Mouse (Mus musculus): Measurements from ENCODE around the gene Adh6b.
"Not testable (repeated sequence)": the region's sequence is repeated elsewhere in the genome, so short reads cannot be mapped to it uniquely, and the experiment has no call there.

The Adh6b gene

GRCm38 (mm10) chr3:138360721-138361120 lies 19.1 kb downstream of the Adh6b start:
- DNase-seq (ENCODE audit: low spot score): no peak

GRCm38 (mm10) chr3:138362920-138363319 lies 21.3 kb downstream of the Adh6b start:
- no peak for DNase-seq (ENCODE audit: low spot score)

GRCm38 (mm10) chr3:138366181-138366580 lies 24.6 kb downstream of the Adh6b start:
- DNase-seq (ENCODE audit: low spot score): no peak

- DNase-seq (ENCODE audit: low spot score): no peak
Observed at GRCm38 (mm10) chr3:138369546-138369945, 28.0 kb downstream of the Adh6b start.

GRCm38 (mm10) chr3:138370289-138370688 lies 28.7 kb downstream of the Adh6b start:
- DNase-seq (ENCODE audit: low spot score): not testable (repeated sequence)

- DNase-seq (ENCODE audit: low spot score): no peak
Observed at GRCm38 (mm10) chr3:138373920-138374319, 32.3 kb downstream of the Adh6b start.

GRCm38 (mm10) chr3:138375148-138375547 lies 33.6 kb downstream of the Adh6b start:
- no peak for DNase-seq (ENCODE audit: low spot score)

GRCm38 (mm10) chr3:138381133-138381532 lies 39.6 kb downstream of the Adh6b start:
- no peak for DNase-seq (ENCODE audit: low spot score)

- DNase-seq (ENCODE audit: low spot score): no peak
Observed at GRCm38 (mm10) chr3:138387155-138387554, 45.6 kb downstream of the Adh6b start.

- no peak for DNase-seq (ENCODE audit: low spot score)
Observed at GRCm38 (mm10) chr3:138404872-138405271, 63.3 kb downstream of the Adh6b start.

- DNase-seq (ENCODE audit: low spot score): peak; percentile 68
Observed at GRCm38 (mm10) chr3:138405341-138405740, 63.8 kb downstream of the Adh6b start.

GRCm38 (mm10) chr3:138405840-138406239 lies 64.3 kb downstream of the Adh6b start:
- DNase-seq (ENCODE audit: low spot score): no peak

- no peak for DNase-seq (ENCODE audit: low spot score)
Observed at GRCm38 (mm10) chr3:138407920-138408319, 66.3 kb downstream of the Adh6b start.

Measured in urinary bladder, postnatal 14 days (tissue).